Mouse (Mus musculus) embryonic facial prominence, embryonic 13.5 days (tissue): Measurements from ENCODE around the gene Tgfb1. TPM values are rescaled to one million over a fixed set of nuclear protein-coding genes. Genes with fewer than 3 reads are reported as not detected.
"Not testable (repeated sequence)": the region's sequence is repeated elsewhere in the genome, so short reads cannot be mapped to it uniquely, and the experiment has no call there.

Experiments used
- ATAC-seq: fragments of 200-750 bp; cut with Nextera tagmentation; 2 replicates; pipeline ENCODE4 v1.8.0; 2017; ENCODE audit warnings: low read depth; ENCODE audit not compliant: insufficient number of reproducible peaks, insufficient read depth, low FRiP score, low TSS enrichment
- H3K27ac ChIP-seq: fragments of 300-500 bp; sonication (generic); 2 replicates; pipeline ENCODE4 v1.5.1; 2015; ENCODE audit warnings: moderate library complexity, mild to moderate bottlenecking, inconsistent platforms
- H3K27me3 ChIP-seq: fragments of 300-500 bp; sonication (generic); 2 replicates; pipeline ENCODE4 v1.6.1; 2015; ENCODE audit warnings: mild to moderate bottlenecking, inconsistent platforms
- H3K36me3 ChIP-seq: fragments of 300-500 bp; sonication (generic); 2 replicates; pipeline ENCODE4 v1.6.1; 2015; ENCODE audit warnings: mild to moderate bottlenecking, inconsistent platforms
- H3K4me1 ChIP-seq: fragments of 300-500 bp; sonication (generic); 2 replicates; pipeline ENCODE4 v1.6.1; 2015; ENCODE audit warnings: inconsistent platforms
- H3K4me2 ChIP-seq: fragments of 300-500 bp; sonication (generic); 2 replicates; pipeline ENCODE4 v1.6.1; 2015; ENCODE audit warnings: moderate library complexity, mild to moderate bottlenecking, inconsistent platforms
- H3K4me3 ChIP-seq: fragments of 300-500 bp; sonication (generic); 2 replicates; pipeline ENCODE4 v1.5.1; 2015; ENCODE audit warnings: mild to moderate bottlenecking, inconsistent platforms
- H3K9ac ChIP-seq: fragments of 300-500 bp; sonication (generic); 2 replicates; pipeline ENCODE4 v1.6.1; 2015; ENCODE audit warnings: mild to moderate bottlenecking, inconsistent platforms
- H3K9me3 ChIP-seq: fragments of 300-500 bp; sonication (generic); 2 replicates; pipeline ENCODE4 v1.6.1; 2016; ENCODE audit warnings: inconsistent platforms
- WGBS: fragments of 180-500 bp; shearing (Covaris S2); methylation state at CpG from one replicate; pipeline ENCODE4 v1.1.7; 2015; ENCODE audit warnings: mixed read lengths; 5-methylcytosine and 5-hydroxymethylcytosine counted together
- polyA plus RNA-seq: library from polyadenylated mRNA; unstranded; fragments of >200 nt; fragmentation: Nextera tagmentation; extraction: Ambion mirVana; gene quantifications from 2 replicates; pipeline ENCODE4 v1.2.1, GENCODE M21; 2015

Gene Tgfb1
- polyA plus RNA-seq, 1 experiment from 2014 or later = 3.2 TPM

GRCm38 (mm10) chr7:25719761-25720610 is 33.2 kb downstream of the Tgfb1 start:
- Histone ChIP-seq H3K4me2 (peak overlapping the region; percentile 80), H3K36me3 (peaks cover 62% of the 10 kb centered on the region), H3K27ac (peak overlapping the region; percentile 80), H3K27me3 (no peaks in the 10 kb centered on the region), H3K9me3 (no peaks in the 10 kb centered on the region), H3K9ac (no peak overlapping the region), H3K4me3 (no peak overlapping the region), H3K4me1 (peaks cover 17% of the 10 kb centered on the region)
- WGBS = 61% methylated on average over 10 of the region's 10 CpGs
- no peak for ATAC-seq

- Histone ChIP-seq H3K9me3 (no peaks in the 10 kb centered on the region), H3K27ac (no peak overlapping the region), H3K4me2 (no peak overlapping the region), H3K9ac (no peak overlapping the region), H3K36me3 (peaks cover 62% of the 10 kb centered on the region), H3K4me1 (peaks cover 17% of the 10 kb centered on the region), H3K27me3 (no peaks in the 10 kb centered on the region), H3K4me3 (no peak overlapping the region)
- WGBS = 92% methylated on average over 5 of the region's 5 CpGs
- ATAC-seq = no peak
Measured at GRCm38 (mm10) chr7:25720760-25721159, 34.0 kb downstream of the Tgfb1 start.

- not testable (repeated sequence) for H3K9ac ChIP-seq, H3K27me3 ChIP-seq, H3K4me3 ChIP-seq, ATAC-seq, H3K27ac ChIP-seq, H3K4me2 ChIP-seq, H3K9me3 ChIP-seq
- Histone ChIP-seq H3K36me3 (peaks cover 64% of the 10 kb centered on the region), H3K4me1 (peaks cover 17% of the 10 kb centered on the region)
Measured at GRCm38 (mm10) chr7:25721776-25722175, 35.0 kb downstream of the Tgfb1 start.

GRCm38 (mm10) chr7:25725886-25726285 is 39.1 kb downstream of the Tgfb1 start:
- no peak overlapping the region for H3K4me3 ChIP-seq
- no peaks in the 10 kb centered on the region for H3K27me3 ChIP-seq
- H3K4me2 ChIP-seq = no peak overlapping the region
- no peaks in the 10 kb centered on the region for H3K4me1 ChIP-seq
- no peak overlapping the region for H3K27ac ChIP-seq
- no peak overlapping the region for H3K9ac ChIP-seq
- H3K9me3 ChIP-seq = no peaks in the 10 kb centered on the region
- 82% methylated on average over 19 of the region's 19 CpGs for WGBS
- H3K36me3 ChIP-seq = peaks cover 96% of the 10 kb centered on the region
- no peak for ATAC-seq

- no peaks in the 10 kb centered on the region for H3K9me3 ChIP-seq
- ATAC-seq = no peak
- H3K36me3 ChIP-seq = peaks cover 98% of the 10 kb centered on the region
- no peaks in the 10 kb centered on the region for H3K27me3 ChIP-seq
- H3K4me2 ChIP-seq = no peak overlapping the region
- H3K9ac ChIP-seq = no peak overlapping the region
- H3K4me3 ChIP-seq = no peak overlapping the region
- WGBS = 93% methylated on average over 5 of the region's 5 CpGs
- no peak overlapping the region for H3K27ac ChIP-seq
- no peaks in the 10 kb centered on the region for H3K4me1 ChIP-seq
Measured at GRCm38 (mm10) chr7:25727800-25728199, 41.0 kb downstream of the Tgfb1 start.

- 49% methylated on average over 2 of the region's 2 CpGs for WGBS
- no peak overlapping the region for H3K4me2 ChIP-seq
- H3K4me1 ChIP-seq = no peaks in the 10 kb centered on the region
- H3K27ac ChIP-seq = no peak overlapping the region
- H3K9me3 ChIP-seq = no peaks in the 10 kb centered on the region
- ATAC-seq = 0 out of 2 replicates have a peak, but pooled peaks have one; percentile 23
- H3K9ac ChIP-seq = no peak overlapping the region
- no peaks in the 10 kb centered on the region for H3K27me3 ChIP-seq
- H3K36me3 ChIP-seq = peaks cover 97% of the 10 kb centered on the region
- H3K4me3 ChIP-seq = no peak overlapping the region
Measured at GRCm38 (mm10) chr7:25729396-25729795, 42.6 kb downstream of the Tgfb1 start.

GRCm38 (mm10) chr7:25729862-25730261 is 43.1 kb downstream of the Tgfb1 start:
- peaks cover 97% of the 10 kb centered on the region for H3K36me3 ChIP-seq

GRCm38 (mm10) chr7:25731294-25732055 is 44.7 kb downstream of the Tgfb1 start:
- ATAC-seq = no peak
- peaks cover 95% of the 10 kb centered on the region for H3K36me3 ChIP-seq
- H3K9ac ChIP-seq = no peak overlapping the region

More at GRCm38 (mm10) chr7:25729862-25730261, 43.1 kb downstream of the Tgfb1 start:
- H3K9me3 ChIP-seq = no peaks in the 10 kb centered on the region
- no peak overlapping the region for H3K9ac ChIP-seq
- no peaks in the 10 kb centered on the region for H3K27me3 ChIP-seq
- H3K27ac ChIP-seq = no peak overlapping the region
- no peak for ATAC-seq
- 87% methylated on average over 2 of the region's 2 CpGs for WGBS
- no peak overlapping the region for H3K4me3 ChIP-seq
- H3K4me1 ChIP-seq = no peaks in the 10 kb centered on the region
- no peak overlapping the region for H3K4me2 ChIP-seq

GRCm38 (mm10) chr7:25734991-25735390 is 48.2 kb downstream of the Tgfb1 start:
- ATAC-seq = no peak
- Histone ChIP-seq H3K27ac (no peak overlapping the region), H3K4me1 (no peaks in the 10 kb centered on the region), H3K9ac (no peak overlapping the region), H3K36me3 (peaks cover 95% of the 10 kb centered on the region), H3K4me3 (no peak overlapping the region), H3K9me3 (no peaks in the 10 kb centered on the region), H3K27me3 (no peaks in the 10 kb centered on the region), H3K4me2 (no peak overlapping the region)
- WGBS = 87% methylated on average over 4 of the region's 4 CpGs

More at GRCm38 (mm10) chr7:25731294-25732055, 44.7 kb downstream of the Tgfb1 start:
- Histone ChIP-seq H3K4me2 (no peak overlapping the region), H3K27ac (no peak overlapping the region), H3K27me3 (no peaks in the 10 kb centered on the region), H3K4me1 (no peaks in the 10 kb centered on the region), H3K4me3 (no peak overlapping the region), H3K9me3 (no peaks in the 10 kb centered on the region)
- 93% methylated on average over 8 of the region's 8 CpGs for WGBS

GRCm38 (mm10) chr7:25736920-25737319 is 50.1 kb downstream of the Tgfb1 start:
- no peaks in the 10 kb centered on the region for H3K27me3 ChIP-seq
- H3K4me3 ChIP-seq = no peak overlapping the region
- H3K4me2 ChIP-seq = no peak overlapping the region
- no peak for ATAC-seq
- peaks cover 96% of the 10 kb centered on the region for H3K36me3 ChIP-seq
- no peaks in the 10 kb centered on the region for H3K9me3 ChIP-seq
- H3K4me1 ChIP-seq = no peaks in the 10 kb centered on the region
- WGBS = 82% methylated on average over 2 of the region's 2 CpGs
- H3K9ac ChIP-seq = no peak overlapping the region
- no peak overlapping the region for H3K27ac ChIP-seq

- WGBS = 90% methylated on average over 3 of the region's 3 CpGs
- no peaks in the 10 kb centered on the region for H3K9me3 ChIP-seq
- H3K4me3 ChIP-seq = no peak overlapping the region
- H3K9ac ChIP-seq = no peak overlapping the region
- no peak overlapping the region for H3K4me2 ChIP-seq
- H3K36me3 ChIP-seq = peaks cover 96% of the 10 kb centered on the region
- H3K27ac ChIP-seq = no peak overlapping the region
- no peaks in the 10 kb centered on the region for H3K4me1 ChIP-seq
- H3K27me3 ChIP-seq = no peaks in the 10 kb centered on the region
- ATAC-seq = no peak
Measured at GRCm38 (mm10) chr7:25738277-25738676, 51.5 kb downstream of the Tgfb1 start.

GRCm38 (mm10) chr7:25746844-25747243 is 60.0 kb downstream of the Tgfb1 start:
- Histone ChIP-seq H3K4me2 (no peak overlapping the region), H3K4me1 (peaks cover 5% of the 10 kb centered on the region), H3K9me3 (no peaks in the 10 kb centered on the region), H3K9ac (no peak overlapping the region), H3K27ac (no peak overlapping the region), H3K36me3 (peaks cover 98% of the 10 kb centered on the region), H3K27me3 (no peaks in the 10 kb centered on the region), H3K4me3 (no peak overlapping the region)
- ATAC-seq = no peak
- WGBS = 82% methylated on average over 3 of the region's 3 CpGs
